Mouse (Mus musculus) liver, embryonic 16.5 days (tissue): Measurements from ENCODE around the gene Comt. TPM values are rescaled to one million over a fixed set of nuclear protein-coding genes. Genes with fewer than 3 reads are reported as not detected.

ENCODE experiments used
- ATAC-seq: fragments of 200-750 bp; cut with Nextera tagmentation; 2 replicates; pipeline ENCODE4 v1.8.0; 2017; ENCODE audit warnings: low read depth, mild to moderate bottlenecking, moderate number of reproducible peaks, moderate library complexity
- H3K27ac ChIP-seq: fragments of 300-500 bp; sonication (generic); 2 replicates; pipeline ENCODE4 v1.5.1; 2014; ENCODE audit warnings: mild to moderate bottlenecking, low read length
- H3K27me3 ChIP-seq: fragments of 300-500 bp; sonication (generic); 2 replicates; pipeline ENCODE4 v1.6.1; 2014; ENCODE audit warnings: low read depth, low read length, mixed read lengths; ENCODE audit not compliant: control insufficient read depth, insufficient read depth
- H3K36me3 ChIP-seq: fragments of 300-500 bp; sonication (generic); 2 replicates; pipeline ENCODE4 v1.6.1; 2014; ENCODE audit warnings: mild to moderate bottlenecking; ENCODE audit not compliant: control insufficient read depth, insufficient read depth
- H3K4me1 ChIP-seq: fragments of 300-500 bp; sonication (generic); 2 replicates; pipeline ENCODE4 v1.6.1; 2014; ENCODE audit warnings: low read depth, low read length, mixed read lengths; ENCODE audit not compliant: control insufficient read depth
- H3K4me2 ChIP-seq: fragments of 300-500 bp; sonication (generic); 2 replicates; pipeline ENCODE4 v1.6.1; 2014; ENCODE audit warnings: low read depth, low read length, mixed read lengths
- H3K4me3 ChIP-seq: fragments of 300-500 bp; sonication (generic); 2 replicates; pipeline ENCODE4 v1.5.1; 2014; ENCODE audit warnings: low read depth, mild to moderate bottlenecking, low read length
- H3K9ac ChIP-seq: fragments of 300-500 bp; sonication (generic); 2 replicates; pipeline ENCODE4 v1.6.1; 2014; ENCODE audit warnings: low read depth, low read length
- H3K9me3 ChIP-seq: fragments of 300-500 bp; sonication (generic); replicated peaks from 2 replicates; pipeline ENCODE4 v1.6.1; 2016; ENCODE audit warnings: low read length; ENCODE audit not compliant: control insufficient read depth
- WGBS: fragments of 180-500 bp; shearing (Covaris S2); extraction: QIAGEN DNeasy Blood & Tissue Kit; methylation state at CpG from one replicate; pipeline ENCODE4 v1.1.7; 2014; ENCODE audit not compliant: insufficient replicate concordance; 5-methylcytosine and 5-hydroxymethylcytosine counted together
- polyA plus RNA-seq: library from polyadenylated mRNA; unstranded; fragments of >200 nt; fragmentation: Nextera tagmentation; extraction: Ambion mirVana; gene quantifications from 2 replicates; pipeline ENCODE4 v1.2.1, GENCODE M21; 2015

The Comt gene
- polyA plus RNA-seq, 1 experiment from 2014 or later: 85.1 TPM

GRCm38 (mm10) chr16:18418756-18419602 lies 7.7 kb downstream of the Comt start:
- peak overlapping the region; percentile 45 for H3K4me2 ChIP-seq

DNA sequence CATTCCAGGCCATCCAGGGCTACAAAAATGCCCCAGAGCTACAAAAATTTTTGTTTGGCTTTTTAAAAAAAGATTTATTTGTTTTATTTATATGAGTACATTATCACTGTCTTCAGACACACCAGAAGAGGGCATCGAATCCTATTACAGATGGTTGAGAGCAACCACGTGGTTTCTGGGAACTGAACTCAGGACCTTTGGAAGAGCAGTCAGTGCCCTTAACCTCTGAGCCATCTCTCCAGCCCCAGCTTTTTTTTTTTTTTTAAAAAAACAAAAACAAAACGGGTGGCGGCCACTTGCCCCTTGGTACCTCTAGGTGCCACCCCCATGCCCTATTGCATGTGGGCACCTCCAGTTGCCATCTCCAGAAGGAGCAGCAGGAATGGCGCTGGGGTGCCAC lies 9.2 kb downstream of the Comt start:
- Histone ChIP-seq H3K4me1 (peaks cover 42% of the 10 kb centered on the region), H3K27ac (no peak overlapping the region), H3K4me3 (no peak overlapping the region), H3K4me2 (no peak overlapping the region), H3K27me3 (no peaks in the 10 kb centered on the region), H3K9me3 (no peaks in the 10 kb centered on the region), H3K36me3 (peaks cover 20% of the 10 kb centered on the region), H3K9ac (no peak overlapping the region)
- no peak for ATAC-seq
- WGBS: 79% methylated on average over 5 of the region's 5 CpGs

More at GRCm38 (mm10) chr16:18418756-18419602, 7.7 kb downstream of the Comt start:
- 62% methylated on average over 4 of the region's 4 CpGs for WGBS
- no peaks in the 10 kb centered on the region for H3K27me3 ChIP-seq
- peak; percentile 78 for ATAC-seq
- peak overlapping the region; percentile 40; the same call in 1 of the 2 replicates for H3K9ac ChIP-seq
- H3K4me3 ChIP-seq: no peak overlapping the region
- H3K4me1 ChIP-seq: peaks cover 51% of the 10 kb centered on the region
- no peaks in the 10 kb centered on the region for H3K9me3 ChIP-seq
- H3K36me3 ChIP-seq: peaks cover 24% of the 10 kb centered on the region
- H3K27ac ChIP-seq: peak overlapping the region; percentile 79

DNA sequence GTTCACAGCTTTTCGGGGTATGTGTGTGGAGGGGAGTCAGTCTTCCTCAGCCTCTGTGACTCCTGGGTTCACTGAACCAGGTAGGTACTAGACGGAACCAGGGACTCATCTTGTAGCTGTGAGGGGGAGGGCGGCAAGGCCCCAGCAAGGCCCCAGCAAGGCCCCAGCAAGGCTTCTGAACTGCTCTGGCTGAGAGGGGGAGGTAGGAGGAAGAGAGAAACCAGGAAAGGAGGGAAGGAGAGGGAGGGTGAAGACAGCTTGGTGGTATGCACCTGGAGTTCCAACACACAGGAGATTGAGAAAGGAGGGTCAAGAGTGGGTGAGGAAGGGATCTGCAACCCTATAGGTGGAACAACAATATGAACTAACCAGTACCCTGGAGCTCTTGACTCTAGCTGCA lies 9.8 kb downstream of the Comt start:
- Histone ChIP-seq H3K27ac (peak overlapping the region; percentile 42), H3K36me3 (peaks cover 15% of the 10 kb centered on the region), H3K9me3 (no peaks in the 10 kb centered on the region), H3K4me1 (peaks cover 42% of the 10 kb centered on the region), H3K4me3 (no peak overlapping the region), H3K27me3 (no peaks in the 10 kb centered on the region), H3K9ac (no peak overlapping the region), H3K4me2 (no peak overlapping the region)
- WGBS: 76% methylated on average over 3 of the region's 3 CpGs
- no peak for ATAC-seq

DNA sequence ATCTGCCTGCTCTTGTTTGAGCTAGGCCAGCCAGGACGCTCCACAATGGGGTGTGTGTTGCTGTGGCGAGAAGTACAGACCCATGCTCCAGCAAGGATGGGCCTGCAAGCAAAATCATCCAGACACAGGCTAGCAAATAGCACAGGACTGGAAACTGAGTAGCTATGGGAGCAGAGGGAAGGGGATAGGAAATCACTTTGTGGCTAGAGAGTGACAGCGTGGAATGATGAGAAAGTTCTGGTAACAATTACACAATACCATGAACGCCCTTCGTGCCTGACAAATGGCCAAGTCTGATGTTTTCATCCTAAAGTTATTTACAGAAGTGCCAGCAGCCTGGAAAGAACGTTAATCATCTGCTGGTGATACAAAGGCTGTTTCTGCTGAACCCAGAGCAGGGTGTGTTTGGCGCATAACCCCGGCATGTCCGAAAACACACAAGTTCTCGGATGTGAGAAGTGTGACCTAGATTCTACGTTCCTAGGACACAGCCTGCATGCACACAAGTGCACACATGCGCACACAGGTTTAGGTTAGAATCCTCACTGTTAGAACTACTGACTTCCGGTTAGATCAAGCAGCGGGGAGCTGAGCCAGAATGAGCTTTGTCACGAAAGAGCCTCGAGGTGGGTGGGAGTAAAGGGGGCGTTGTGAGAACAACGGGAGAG lies 10.4 kb downstream of the Comt start:
- no peak overlapping the region for H3K4me2 ChIP-seq
- peak overlapping the region; percentile 42 for H3K27ac ChIP-seq
- no peak overlapping the region for H3K4me3 ChIP-seq
- no peaks in the 10 kb centered on the region for H3K27me3 ChIP-seq
- ATAC-seq: peak; percentile 2; the same call in 1 of the 2 replicates
- peaks cover 17% of the 10 kb centered on the region for H3K36me3 ChIP-seq
- WGBS: 78% methylated on average over 18 of the region's 18 CpGs
- H3K4me1 ChIP-seq: peaks cover 39% of the 10 kb centered on the region
- no peak overlapping the region for H3K9ac ChIP-seq
- no peaks in the 10 kb centered on the region for H3K9me3 ChIP-seq

GRCm38 (mm10) chr16:18413032-18413816 lies 13.4 kb downstream of the Comt start:
- Histone ChIP-seq H3K9me3 (no peaks in the 10 kb centered on the region), H3K27me3 (no peaks in the 10 kb centered on the region), H3K4me2 (no peak overlapping the region), H3K4me3 (no peak overlapping the region), H3K9ac (no peak overlapping the region; the same call in 1 of the 2 replicates), H3K36me3 (peaks cover 32% of the 10 kb centered on the region), H3K4me1 (peaks cover 13% of the 10 kb centered on the region), H3K27ac (peak overlapping the region; percentile 41)
- WGBS: 65% methylated on average over 7 of the region's 7 CpGs
- no peak for ATAC-seq

- WGBS: 72% methylated on average over 12 of the region's 12 CpGs
- Histone ChIP-seq H3K36me3 (peaks cover 37% of the 10 kb centered on the region), H3K4me2 (no peak overlapping the region; the same call in 1 of the 2 replicates), H3K4me1 (peaks cover 11% of the 10 kb centered on the region), H3K27ac (0 out of 2 replicates have a peak overlapping the region, but pooled peaks have one; percentile 15), H3K27me3 (no peaks in the 10 kb centered on the region), H3K9me3 (no peaks in the 10 kb centered on the region), H3K4me3 (no peak overlapping the region), H3K9ac (no peak overlapping the region)
- ATAC-seq: no peak
These were observed 14.7 kb downstream of the Comt start for GRCm38 (mm10) chr16:18411802-18412476.

DNA sequence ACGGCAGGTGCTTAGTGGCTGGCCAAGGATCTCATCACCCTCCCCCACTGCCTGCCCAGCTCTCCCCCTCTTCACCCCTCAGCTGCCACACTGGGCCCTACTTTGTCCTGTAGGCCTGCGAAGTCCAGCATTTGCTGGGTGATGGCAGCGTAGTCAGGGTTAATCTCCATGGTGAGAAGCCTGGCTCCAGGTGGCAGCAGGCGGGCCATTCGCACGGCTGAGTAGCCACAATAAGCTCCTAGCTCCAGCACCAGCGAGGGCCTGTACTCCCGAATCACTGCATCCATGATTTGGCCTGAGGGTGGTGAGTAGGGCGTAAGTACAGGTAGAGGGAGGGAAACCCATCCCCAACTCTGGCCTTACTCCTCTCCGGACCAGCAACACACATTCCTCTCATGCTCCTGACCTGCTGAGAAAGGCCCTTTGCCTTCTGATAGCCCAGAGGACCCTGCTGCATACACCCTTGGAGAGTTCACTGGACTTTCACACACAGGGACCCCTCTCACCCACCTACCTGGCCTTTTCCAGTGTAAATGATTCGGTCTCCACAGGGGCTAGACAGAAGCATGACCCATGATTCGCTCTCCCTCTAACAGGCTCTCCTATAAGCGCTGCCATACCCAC lies 15.5 kb downstream of the Comt start:
- Histone ChIP-seq H3K9me3 (no peaks in the 10 kb centered on the region), H3K36me3 (peaks cover 37% of the 10 kb centered on the region), H3K9ac (no peak overlapping the region), H3K4me2 (no peak overlapping the region), H3K27me3 (no peaks in the 10 kb centered on the region), H3K4me1 (peaks cover 7% of the 10 kb centered on the region), H3K27ac (no peak overlapping the region), H3K4me3 (no peak overlapping the region)
- ATAC-seq: no peak
- WGBS: 89% methylated on average over 13 of the region's 13 CpGs

DNA sequence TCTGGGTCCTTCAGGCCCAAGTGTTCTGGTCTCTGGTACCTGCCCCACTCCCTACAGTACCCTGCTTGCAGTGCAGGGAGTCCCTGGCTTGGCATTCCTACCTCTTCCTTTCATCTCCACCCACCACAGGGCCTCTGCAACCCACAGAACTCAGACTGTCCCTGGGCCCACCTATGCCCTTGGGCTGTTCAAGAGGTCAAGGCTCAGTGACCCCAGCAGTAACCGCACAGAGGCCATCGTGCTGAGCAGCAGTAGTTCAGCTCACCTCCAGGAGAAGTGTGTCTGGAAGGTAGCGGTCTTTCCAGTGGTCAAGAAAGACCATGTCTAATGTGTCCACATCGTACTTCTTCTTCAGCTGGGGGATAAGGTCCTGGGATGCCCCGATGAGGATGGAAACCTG lies 16.2 kb downstream of the Comt start:
- ATAC-seq: no peak
- no peak overlapping the region for H3K9ac ChIP-seq
- H3K27ac ChIP-seq: no peak overlapping the region
- peaks cover 37% of the 10 kb centered on the region for H3K36me3 ChIP-seq
- 90% methylated on average over 5 of the region's 5 CpGs for WGBS
- H3K9me3 ChIP-seq: no peaks in the 10 kb centered on the region
- no peaks in the 10 kb centered on the region for H3K27me3 ChIP-seq
- no peak overlapping the region for H3K4me2 ChIP-seq
- peaks cover 9% of the 10 kb centered on the region for H3K4me1 ChIP-seq
- no peak overlapping the region for H3K4me3 ChIP-seq
